In genomic region chr12:81142231-81142630, GRCm38 (mm10) we compare ENCODE assay signal across 21 mouse cellular contexts.
DNase-seq lines count a peak whose midpoint lies in the region; ATAC-seq and TF ChIP-seq lines count a peak whose summit lies in the region.
"Had no signal": no experiment of that assay in that cellular context is flagged by ENCODE, and none has a peak within 500 bp of the region (broad histone marks: within the 10 kb centered on the region; RNA-seq: fewer than 3 reads in every experiment).

No protein-coding gene starts in this region.

- no peak overlapping the region for H3K9ac ChIP-seq in hindbrain, embryonic 13.5 days
- no peak overlapping the region for H3K9ac ChIP-seq in heart, embryonic 12.5 days
- H3K9ac ChIP-seq: embryonic facial prominence, embryonic 12.5 days; forebrain, embryonic 13.5 days; forebrain, embryonic 15.5 days; forebrain, postnatal 0 days had no signal

- DNase-seq in adrenal gland, adult 2 months: peak; percentile 61
- DNase-seq in adrenal gland, postnatal 14 days: no peak
- no peak for DNase-seq in hindbrain, embryonic 10.5 days (ENCODE audit: low spot score)
- peak; percentile 6 to 11 for DNase-seq in right cerebral cortex, postnatal 10 days (ENCODE audit: low spot score in 2 of 2)
- no peak for DNase-seq in right cerebral cortex, postnatal 36 days (ENCODE audit: low spot score in 2 of 2)
- DNase-seq: adrenal gland, adult 8-10 months; cerebellum, adult 11-12 months; cerebellum, adult 2 months; cerebellum, adult 9-10 months; cerebellum, postnatal 10 days; cerebellum, postnatal 25 days; forebrain, postnatal 0 days had no signal

- no peak for TF ChIP-seq CTCF in olfactory bulb, adult 2 months (IDR thresholded peaks at IDR 0.05; ENCODE audit: insufficient read depth, low read depth, low read length)

- peaks cover 22% of the 10 kb centered on the region for H3K36me3 ChIP-seq in hindbrain, embryonic 10.5 days
- H3K36me3 ChIP-seq in hindbrain, embryonic 13.5 days: no peaks in the 10 kb centered on the region
- H3K36me3 ChIP-seq in heart, embryonic 12.5 days: no peaks in the 10 kb centered on the region
- H3K36me3 ChIP-seq: embryonic facial prominence, embryonic 12.5 days; forebrain, embryonic 15.5 days had no signal

- WGBS in hindbrain, embryonic 10.5 days: 90% methylated on average over 3 of the region's 3 CpGs
- 86% methylated on average over 3 of the region's 3 CpGs for WGBS in hindbrain, embryonic 13.5 days
- 78% methylated on average over 3 of the region's 3 CpGs for WGBS in olfactory bulb, adult 2 months
- 71% methylated on average over 3 of the region's 3 CpGs for WGBS in heart, embryonic 12.5 days

- H3K27me3 ChIP-seq in hindbrain, embryonic 10.5 days (ENCODE audit: insufficient read depth, poor library complexity, severe bottlenecking): peaks cover 61% of the 10 kb centered on the region
- peaks cover 11% of the 10 kb centered on the region; the same call in 1 of the 2 replicates for H3K27me3 ChIP-seq in hindbrain, embryonic 13.5 days
- H3K27me3 ChIP-seq in heart, embryonic 12.5 days (replicated peaks): no peaks in the 10 kb centered on the region
- H3K27me3 ChIP-seq: embryonic facial prominence, embryonic 12.5 days; forebrain, embryonic 13.5 days; forebrain, embryonic 15.5 days had no signal

- H3K4me2 ChIP-seq in hindbrain, embryonic 13.5 days: no peak overlapping the region
- H3K4me2 ChIP-seq in heart, embryonic 12.5 days: no peak overlapping the region
- H3K4me2 ChIP-seq: embryonic facial prominence, embryonic 12.5 days; forebrain, embryonic 13.5 days; forebrain, embryonic 15.5 days had no signal

- no peak for TF ChIP-seq POLR2A in olfactory bulb, adult 2 months (IDR thresholded peaks at IDR 0.05; ENCODE audit: insufficient read depth, low read depth, low read length)

- H3K27ac ChIP-seq in hindbrain, embryonic 10.5 days: peak overlapping the region; percentile 50; the same call in 1 of the 2 replicates
- no peak overlapping the region for H3K27ac ChIP-seq in hindbrain, embryonic 13.5 days
- peak overlapping the region; percentile 40; the same call in 1 of the 2 replicates for H3K27ac ChIP-seq in olfactory bulb, adult 2 months (ENCODE audit: insufficient read depth, low read depth, low read length)
- no peak overlapping the region for H3K27ac ChIP-seq in heart, embryonic 12.5 days (ENCODE audit: poor library complexity, severe bottlenecking)
- H3K27ac ChIP-seq: forebrain, embryonic 13.5 days; forebrain, embryonic 15.5 days had no signal

- no peak for ATAC-seq in hindbrain, embryonic 13.5 days (ENCODE audit: low FRiP score)
- no peak for ATAC-seq in heart, embryonic 12.5 days (ENCODE audit: insufficient number of reproducible peaks, low FRiP score)
- ATAC-seq: activated CD4-positive, CD25-positive, alpha-beta regulatory T cell, adult 4 months; forebrain, embryonic 13.5 days; forebrain, embryonic 15.5 days; forebrain, postnatal 0 days; Patski had no signal

- H3K4me3 ChIP-seq in hindbrain, embryonic 10.5 days: no peak overlapping the region
- no peak overlapping the region for H3K4me3 ChIP-seq in hindbrain, embryonic 13.5 days
- no peak overlapping the region for H3K4me3 ChIP-seq in olfactory bulb, adult 2 months (ENCODE audit: insufficient read depth, low read depth, low read length)
- no peak overlapping the region for H3K4me3 ChIP-seq in heart, embryonic 12.5 days
- H3K4me3 ChIP-seq: embryonic facial prominence, embryonic 10.5 days; embryonic facial prominence, embryonic 12.5 days; forebrain, embryonic 13.5 days; forebrain, embryonic 15.5 days had no signal

- no peaks in the 10 kb centered on the region for H3K9me3 ChIP-seq in hindbrain, embryonic 10.5 days
- no peaks in the 10 kb centered on the region for H3K9me3 ChIP-seq in hindbrain, embryonic 13.5 days
- no peaks in the 10 kb centered on the region for H3K9me3 ChIP-seq in heart, embryonic 12.5 days (replicated peaks)
- H3K9me3 ChIP-seq: embryonic facial prominence, embryonic 10.5 days; embryonic facial prominence, embryonic 12.5 days; forebrain, embryonic 13.5 days; forebrain, embryonic 15.5 days had no signal

- H3K4me1 ChIP-seq in hindbrain, embryonic 10.5 days (replicated peaks): peaks cover 49% of the 10 kb centered on the region
- H3K4me1 ChIP-seq in hindbrain, embryonic 13.5 days (replicated peaks): peaks cover 30% of the 10 kb centered on the region
- peaks cover 29% of the 10 kb centered on the region for H3K4me1 ChIP-seq in olfactory bulb, adult 2 months (ENCODE audit: control insufficient read depth, insufficient read depth, low read length)
- H3K4me1 ChIP-seq in heart, embryonic 12.5 days (replicated peaks): peaks cover 22% of the 10 kb centered on the region; the same call in 1 of the 2 replicates

Comparison
In these comparisons a context has a peak if more than half of its experiments do, and no peak if none do; other contexts are left out.
1. DNase-seq: peak in adrenal gland, adult 2 months (single experiment) and right cerebral cortex, postnatal 10 days (2 of 2); none in adrenal gland, postnatal 14 days (single experiment), hindbrain, embryonic 10.5 days (single experiment) and right cerebral cortex, postnatal 36 days (0 of 2).
2. H3K27ac ChIP-seq: peak in hindbrain, embryonic 10.5 days (single experiment) and olfactory bulb, adult 2 months (single experiment); none in hindbrain, embryonic 13.5 days (single experiment) and heart, embryonic 12.5 days (single experiment).